Mouse (Mus musculus): ENCODE measurements at regions not wholly inside any gene's neighbourhood (a gene's known extent, or its start where the extent isn't known, plus 50 kb on each side); places are given as distances from the start of the nearest gene placed in this dataset.
A peak's percentile ranks its signal among the peaks of the same experiment; 100 is the strongest.

DNA sequence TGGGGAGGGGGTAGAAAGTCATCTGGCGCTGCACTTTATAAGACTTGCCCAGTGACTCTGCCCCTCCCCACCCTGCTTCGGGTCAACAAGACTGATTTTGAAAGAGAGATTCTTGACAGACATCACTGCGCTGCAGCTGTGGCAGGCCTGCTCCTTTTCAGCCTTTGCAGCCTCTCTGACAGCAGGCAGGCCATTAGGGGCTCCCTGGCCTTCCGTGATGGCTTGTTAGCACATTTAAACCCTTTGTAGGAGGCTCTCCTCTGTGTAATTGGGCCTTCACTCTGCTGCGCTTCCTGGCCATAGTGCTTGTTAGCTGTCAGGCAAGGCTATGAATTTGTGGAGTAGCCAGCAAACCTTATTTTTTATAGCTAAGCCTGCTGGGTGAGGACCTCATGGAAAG, 232.3 kb upstream of the Wscd1 start:
- no peak for DNase-seq

DNA sequence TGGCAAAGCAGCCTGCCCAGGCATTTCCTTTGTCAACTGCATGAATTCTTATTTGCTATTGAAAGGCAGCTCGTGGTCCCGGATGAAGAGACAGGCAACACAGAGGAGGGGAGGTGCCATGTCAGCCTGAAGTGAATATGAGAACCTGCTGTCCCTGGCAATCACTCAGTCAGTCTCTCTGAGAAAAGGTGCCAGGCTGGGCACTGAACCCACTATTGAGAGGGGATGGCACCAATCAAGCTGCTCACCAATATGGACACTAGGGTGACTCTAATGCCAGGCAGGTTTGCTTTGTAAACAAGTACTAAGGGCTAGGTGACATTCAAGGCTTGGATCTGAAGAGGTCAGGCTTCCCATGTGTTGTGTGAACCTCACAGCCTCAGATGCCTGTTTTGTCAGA, 222.0 kb upstream of the Wscd1 start:
- no peak for DNase-seq

GRCm38 (mm10) chr11:71528588-71528987, 221.1 kb upstream of the Wscd1 start:
- DNase-seq, result no peak

DNA sequence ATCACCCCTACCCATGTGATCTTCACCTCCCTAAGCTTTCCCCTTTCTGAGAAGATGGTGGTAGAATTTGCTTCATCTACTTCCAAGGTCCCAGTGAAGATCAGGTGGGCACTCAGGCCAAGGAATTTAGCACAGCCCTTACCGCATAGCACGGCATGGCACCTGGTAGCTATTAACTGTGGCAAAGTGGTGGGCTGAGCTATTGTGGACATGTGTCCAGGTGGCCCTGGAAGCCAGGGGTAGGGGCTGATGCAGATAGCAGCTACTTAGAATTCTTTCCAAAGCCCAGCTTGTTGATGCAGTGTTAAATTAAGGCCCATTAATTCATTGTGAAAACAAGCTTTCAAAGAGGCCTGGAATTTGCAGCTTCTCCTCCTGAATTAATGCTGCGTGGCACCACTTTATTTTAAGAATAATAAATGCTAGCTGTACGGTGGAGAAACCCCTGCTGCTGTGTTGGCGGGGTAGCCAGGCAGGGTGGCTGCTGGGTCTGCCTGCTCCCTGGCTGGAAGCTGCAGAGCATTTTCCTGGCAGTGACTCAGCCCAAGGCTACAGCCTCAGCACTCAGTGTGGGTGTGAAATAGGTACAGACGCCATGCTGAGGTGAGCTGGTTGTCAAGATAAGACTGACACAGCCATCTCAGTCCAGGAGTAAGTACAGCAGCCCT, 208.4 kb upstream of the Wscd1 start:
- peak; percentile 11 for DNase-seq

GRCm38 (mm10) chr11:71557412-71557811, 192.3 kb upstream of the Wscd1 start:
- no peak for DNase-seq

GRCm38 (mm10) chr11:71564831-71565230, 184.9 kb upstream of the Wscd1 start:
- DNase-seq, result no peak

GRCm38 (mm10) chr11:71576801-71577200, 172.9 kb upstream of the Wscd1 start:
- no peak for DNase-seq

DNA sequence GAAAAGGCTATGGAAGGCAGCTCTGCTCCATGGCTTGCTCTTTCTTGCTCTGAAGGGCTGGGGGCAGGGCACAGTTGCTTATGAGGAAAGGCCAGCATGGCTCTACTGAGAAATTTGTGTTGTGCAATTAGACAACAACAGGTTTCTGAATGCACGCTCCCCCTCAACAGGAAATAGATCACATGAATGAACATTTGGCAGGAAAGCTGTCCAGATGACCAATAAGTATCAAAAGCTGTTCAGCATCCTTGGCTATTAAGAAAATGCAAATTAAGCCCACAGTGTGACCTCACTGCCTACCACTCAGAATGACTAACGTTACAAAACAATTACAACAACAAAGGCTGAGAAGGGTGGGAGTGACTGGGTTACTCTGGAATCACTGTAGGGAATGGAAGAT, 167.9 kb upstream of the Wscd1 start:
- DNase-seq, result no peak

- DNase-seq, result no peak
Observed at GRCm38 (mm10) chr11:71591014-71591413, 158.7 kb upstream of the Wscd1 start.

DNA sequence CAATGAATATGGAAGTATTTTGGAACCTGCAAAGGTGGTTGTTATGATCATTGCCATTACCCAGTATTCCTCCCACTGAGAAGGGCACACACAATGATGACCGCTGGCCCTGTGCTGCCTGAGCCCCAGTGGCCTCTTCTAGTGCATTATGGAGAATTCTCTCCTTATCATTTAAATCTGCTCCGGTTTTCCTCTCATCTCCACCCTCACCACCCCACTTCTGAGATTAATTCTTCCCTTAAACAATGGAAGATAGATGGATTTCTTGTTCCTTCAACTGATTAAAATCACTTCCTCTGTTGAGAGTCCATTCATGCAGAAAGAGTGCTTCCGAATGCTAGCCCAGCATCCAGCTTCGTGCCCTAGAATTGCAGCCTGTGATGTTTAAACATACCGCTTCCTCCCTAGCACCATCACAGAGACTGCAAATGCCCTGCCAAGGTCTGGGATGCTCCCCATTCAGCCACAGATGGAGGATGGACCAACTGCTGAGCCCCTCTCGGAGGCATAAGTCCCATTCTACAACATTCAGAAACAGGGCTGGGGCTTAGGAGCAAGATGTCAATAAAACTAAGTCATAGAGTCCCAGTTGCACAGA, 155.4 kb upstream of the Wscd1 start:
- no peak for DNase-seq

GRCm38 (mm10) chr11:71597709-71598108, 152.0 kb upstream of the Wscd1 start:
- DNase-seq, result no peak

- DNase-seq, result no peak
Observed at GRCm38 (mm10) chr11:71610782-71611181, 138.9 kb upstream of the Wscd1 start.

GRCm38 (mm10) chr11:71615526-71615925, 134.2 kb upstream of the Wscd1 start:
- no peak for DNase-seq

- DNase-seq, result no peak
Observed at GRCm38 (mm10) chr11:71625501-71626191, 124.1 kb upstream of the Wscd1 start.

- DNase-seq, result no peak
Observed at GRCm38 (mm10) chr11:71636111-71636510, 113.6 kb upstream of the Wscd1 start.

- no peak for DNase-seq
Observed at GRCm38 (mm10) chr11:71636785-71637184, 112.9 kb upstream of the Wscd1 start.

GRCm38 (mm10) chr11:71642886-71643285, 106.8 kb upstream of the Wscd1 start:
- DNase-seq, result no peak

GRCm38 (mm10) chr11:71651756-71652380, 97.9 kb upstream of the Wscd1 start:
- no peak for DNase-seq

DNA sequence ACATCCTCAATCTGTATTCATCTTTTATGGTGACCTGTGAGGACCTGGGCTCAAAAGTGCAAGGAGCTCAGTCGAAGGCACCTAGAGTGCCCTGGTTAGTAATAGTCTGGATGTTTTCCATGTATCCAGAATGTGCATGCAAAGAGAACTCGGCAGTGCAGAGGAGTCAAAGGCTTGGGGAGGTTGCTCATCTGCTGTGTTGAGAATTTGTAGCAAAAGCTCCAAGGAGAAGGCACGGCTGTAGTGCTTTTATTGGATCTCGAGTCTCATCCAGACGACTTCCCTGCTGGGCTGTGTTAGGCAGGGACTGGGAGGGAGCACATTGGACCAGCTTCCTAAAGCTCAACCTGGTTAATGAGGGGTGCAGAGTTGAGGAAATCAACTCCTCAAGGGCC, 97.3 kb upstream of the Wscd1 start:
- no peak for DNase-seq

DNA sequence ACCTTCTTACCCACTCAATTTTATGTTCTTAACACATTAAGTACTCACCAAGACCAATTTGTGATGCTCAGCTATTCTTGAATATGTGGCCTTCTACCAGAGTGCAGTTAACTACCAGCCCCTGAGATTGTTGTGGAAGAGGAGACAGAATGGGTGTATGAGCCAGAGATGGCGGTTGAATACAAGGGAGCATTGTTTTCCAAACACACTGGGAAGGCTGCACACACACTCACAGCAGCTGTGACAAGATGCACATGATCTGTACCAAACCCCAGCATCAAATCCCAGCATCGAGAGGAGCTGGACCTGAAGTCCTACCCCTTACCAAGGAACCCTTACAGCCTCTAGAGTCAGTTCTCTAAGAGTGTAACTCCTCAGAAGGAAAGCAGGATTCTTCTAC, 91.4 kb upstream of the Wscd1 start:
- DNase-seq, result no peak

DNA sequence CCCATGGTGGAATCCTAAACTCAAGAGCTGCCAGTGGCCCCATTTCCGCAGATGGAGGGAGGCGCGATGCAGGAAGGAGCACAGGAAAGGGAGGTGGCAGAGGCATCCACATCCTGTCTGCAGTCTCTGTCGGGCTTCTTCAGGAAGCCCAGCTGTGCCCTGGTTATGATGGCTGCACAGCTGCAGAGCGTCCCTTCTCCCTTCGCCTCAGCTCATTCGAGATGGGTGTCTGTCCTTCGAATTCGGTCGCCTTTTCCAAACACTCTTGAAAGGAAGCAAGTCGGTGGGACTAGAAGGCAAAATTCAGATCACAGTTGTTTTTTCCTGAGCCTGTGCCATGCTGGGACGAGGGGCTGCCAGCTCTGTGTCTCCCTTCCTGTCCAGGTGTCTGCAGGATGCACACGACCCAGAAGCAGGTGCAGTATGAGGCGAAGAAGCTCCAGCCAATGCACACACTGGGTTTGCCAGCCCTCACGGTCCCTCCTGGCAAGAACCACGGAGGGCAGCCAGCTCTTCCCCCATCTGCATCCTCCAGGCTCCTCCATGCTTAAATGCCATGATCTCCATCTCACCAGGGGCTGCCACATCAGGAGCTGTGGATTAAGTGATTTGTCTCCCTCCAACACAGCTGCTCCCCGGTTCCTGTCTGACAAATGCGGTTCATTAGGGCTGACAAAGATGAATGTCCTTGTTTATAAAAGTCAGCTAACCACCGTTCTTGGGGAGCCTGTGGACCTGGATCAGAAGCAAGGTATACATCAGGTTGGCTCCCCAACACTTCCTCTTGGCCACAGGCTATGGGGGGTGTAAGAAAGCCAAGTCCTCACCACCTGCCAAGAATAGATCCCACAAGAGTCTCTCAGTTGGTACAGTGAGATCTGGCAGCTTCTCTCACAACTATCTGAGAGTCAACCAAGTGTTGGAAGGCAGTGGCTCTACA, 79.3 kb upstream of the Wscd1 start:
- no peak for DNase-seq

DNA sequence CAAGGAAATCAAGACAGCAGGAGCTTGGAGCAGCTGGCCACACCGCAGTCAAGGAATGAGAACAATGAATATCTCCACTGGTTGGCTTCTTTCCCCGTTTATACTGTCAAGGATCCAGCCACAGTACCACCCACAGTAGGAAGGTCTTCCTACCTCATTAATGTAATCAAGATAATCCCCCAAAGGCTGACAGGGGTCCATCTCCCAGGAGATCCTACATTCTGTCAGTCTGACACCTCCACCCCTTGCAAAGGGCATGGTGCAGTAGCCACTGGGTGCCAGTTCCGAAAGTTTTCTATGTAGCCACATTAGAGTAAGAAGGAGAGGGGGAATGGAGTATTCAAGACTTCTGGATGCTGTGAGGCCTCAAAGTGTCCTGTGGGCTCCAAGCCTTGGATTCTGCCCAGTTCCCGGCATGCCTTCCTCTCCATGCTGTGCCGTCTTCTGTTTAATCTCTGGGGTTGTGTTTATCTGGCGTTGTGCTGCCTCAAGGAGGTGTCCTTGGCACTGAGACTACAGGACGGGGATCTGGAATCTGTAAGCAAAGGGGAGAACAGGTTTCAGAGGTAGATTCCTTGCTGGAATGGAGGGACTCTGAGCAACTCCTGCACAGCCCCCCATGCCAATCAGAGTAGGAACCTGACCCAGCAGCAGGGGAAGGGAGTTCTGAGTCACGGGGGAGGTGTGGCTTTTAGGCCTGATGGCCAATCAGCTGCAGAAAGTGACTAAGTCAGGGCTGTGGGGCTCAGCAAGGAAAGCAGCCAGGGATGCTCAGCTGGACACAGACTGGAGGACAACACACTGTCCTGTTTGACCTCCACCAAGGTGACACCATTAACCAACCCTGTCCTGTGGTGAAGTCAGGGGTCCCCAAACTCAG, 77.3 kb upstream of the Wscd1 start:
- DNase-seq, result no peak
